Mouse (Mus musculus) heart, adult 9 months (tissue): ENCODE measurements at regions not wholly inside any gene's neighbourhood (a gene's known extent, or its start where the extent isn't known, plus 50 kb on each side); places are given as distances from the start of the nearest gene placed in this dataset.

ENCODE experiments used
- DNase-seq, 2 experiments: peaks; one replicate each; pipeline ENCODE4 v3.0.0; 2022; ENCODE audit warnings: low spot score in 2 of 2

- DNase-seq = no peak
Observed at GRCm38 (mm10) chr8:91955170-91955569, 153.3 kb upstream of the Irx3 start.

- no peak for DNase-seq
Observed at GRCm38 (mm10) chr8:91952981-91953380, 151.1 kb upstream of the Irx3 start.

- no peak for DNase-seq
Observed at GRCm38 (mm10) chr8:91949110-91949509, 147.2 kb upstream of the Irx3 start.

GRCm38 (mm10) chr8:91948173-91948940 is 146.5 kb upstream of the Irx3 start:
- DNase-seq = no peak

- no peak for DNase-seq
Observed at GRCm38 (mm10) chr8:91941005-91941404, 139.1 kb upstream of the Irx3 start.

- DNase-seq = no peak
Observed at GRCm38 (mm10) chr8:91937227-91937626, 135.4 kb upstream of the Irx3 start.

GRCm38 (mm10) chr8:91930520-91930919 is 128.7 kb upstream of the Irx3 start:
- no peak for DNase-seq

- no peak for DNase-seq
Observed at GRCm38 (mm10) chr8:91925968-91926524, 124.2 kb upstream of the Irx3 start.

- no peak for DNase-seq
Observed at GRCm38 (mm10) chr8:91924152-91924551, 122.3 kb upstream of the Irx3 start.

GRCm38 (mm10) chr8:91922211-91922874 is 120.5 kb upstream of the Irx3 start:
- no peak for DNase-seq

- no peak for DNase-seq
Observed at GRCm38 (mm10) chr8:91917834-91918233, 116.0 kb upstream of the Irx3 start.

- no peak for DNase-seq
Observed at GRCm38 (mm10) chr8:91913971-91914370, 112.1 kb upstream of the Irx3 start.

GRCm38 (mm10) chr8:91913121-91913520 is 111.3 kb upstream of the Irx3 start:
- DNase-seq = no peak

- DNase-seq = no peak
Observed at GRCm38 (mm10) chr8:91909637-91910383, 107.9 kb upstream of the Irx3 start.

- no peak for DNase-seq
Observed at GRCm38 (mm10) chr8:91908731-91909353, 107.0 kb upstream of the Irx3 start.

- no peak for DNase-seq
Observed at GRCm38 (mm10) chr8:91907178-91907577, 105.3 kb upstream of the Irx3 start.

- DNase-seq = peak; percentile 64 to 71
Observed at GRCm38 (mm10) chr8:91901525-91902281, 99.8 kb upstream of the Irx3 start.

GRCm38 (mm10) chr8:91899747-91900146 is 97.9 kb upstream of the Irx3 start:
- peak in 1 of 2 experiments; percentile 7 for DNase-seq

- DNase-seq = peak; percentile 5 to 7
Observed at GRCm38 (mm10) chr8:91897381-91897780, 95.5 kb upstream of the Irx3 start.

- no peak for DNase-seq
Observed at GRCm38 (mm10) chr8:91895987-91896386, 94.1 kb upstream of the Irx3 start.

- no peak for DNase-seq
Observed at GRCm38 (mm10) chr8:91884862-91885261, 83.0 kb upstream of the Irx3 start.
